Mouse (Mus musculus): Measurements from ENCODE around the gene Gnat3. TPM values are rescaled to one million over a fixed set of nuclear protein-coding genes. Genes with fewer than 3 reads are reported as not detected.

Gnat3 gene
- polyA plus RNA-seq, 1 experiment from 2014 or later, result not detected

GRCm38 (mm10) chr5:17970391-17970730, 8.0 kb downstream of the Gnat3 start:
- peaks cover 9% of the 10 kb centered on the region for H3K4me1 ChIP-seq
- ATAC-seq (ENCODE audit: extremely low read depth, insufficient number of reproducible peaks, low FRiP score, low TSS enrichment), result no peak
- no peak overlapping the region for H3K27ac ChIP-seq (replicated peaks)
- WGBS, result 78% methylated on average over 3 of the region's 3 CpGs
- no peaks in the 10 kb centered on the region for H3K36me3 ChIP-seq
- H3K9ac ChIP-seq, result no peak overlapping the region
- H3K4me3 ChIP-seq, result no peak overlapping the region
- no peaks in the 10 kb centered on the region for H3K27me3 ChIP-seq (replicated peaks)
- no peaks in the 10 kb centered on the region for H3K9me3 ChIP-seq
- no peak overlapping the region for H3K4me2 ChIP-seq

- 73% methylated on average over 5 of the region's 5 CpGs for WGBS
- no peak overlapping the region for H3K4me3 ChIP-seq
- no peak overlapping the region for H3K9ac ChIP-seq
- peaks cover 9% of the 10 kb centered on the region; the same call in 1 of the 2 replicates for H3K4me1 ChIP-seq
- H3K36me3 ChIP-seq, result no peaks in the 10 kb centered on the region
- no peak for ATAC-seq (ENCODE audit: extremely low read depth, insufficient number of reproducible peaks, low FRiP score, low TSS enrichment)
- peaks cover 14% of the 10 kb centered on the region; the same call in 1 of the 2 replicates for H3K9me3 ChIP-seq
- H3K27ac ChIP-seq (replicated peaks), result no peak overlapping the region
- no peaks in the 10 kb centered on the region for H3K27me3 ChIP-seq (replicated peaks)
- no peak overlapping the region for H3K4me2 ChIP-seq
Observed at GRCm38 (mm10) chr5:17980501-17981121, 18.3 kb downstream of the Gnat3 start.

GRCm38 (mm10) chr5:17982770-17983169, 20.4 kb downstream of the Gnat3 start:
- no peak overlapping the region for H3K9ac ChIP-seq
- WGBS, result 7% methylated on average over 4 of the region's 4 CpGs
- ATAC-seq (ENCODE audit: extremely low read depth, insufficient number of reproducible peaks, low FRiP score, low TSS enrichment), result peak; percentile 81; the same call in 1 of the 2 replicates

GRCm38 (mm10) chr5:17984522-17984921, 22.2 kb downstream of the Gnat3 start:
- Histone ChIP-seq H3K4me2 (no peak overlapping the region), H3K27ac (replicated peaks) (no peak overlapping the region), H3K27me3 (replicated peaks) (no peaks in the 10 kb centered on the region), H3K9me3 (peaks cover 4% of the 10 kb centered on the region; the same call in 1 of the 2 replicates), H3K4me1 (peaks cover 9% of the 10 kb centered on the region; the same call in 1 of the 2 replicates), H3K9ac (no peak overlapping the region), H3K36me3 (no peaks in the 10 kb centered on the region), H3K4me3 (no peak overlapping the region)
- ATAC-seq (ENCODE audit: extremely low read depth, insufficient number of reproducible peaks, low FRiP score, low TSS enrichment), result no peak
- 79% methylated on average over 3 of the region's 3 CpGs for WGBS

More at GRCm38 (mm10) chr5:17982770-17983169, 20.4 kb downstream of the Gnat3 start:
- H3K27ac ChIP-seq (replicated peaks), result peak overlapping the region; percentile 91
- H3K9me3 ChIP-seq, result peaks cover 14% of the 10 kb centered on the region; the same call in 1 of the 2 replicates
- no peak overlapping the region for H3K4me2 ChIP-seq
- H3K4me3 ChIP-seq, result no peak overlapping the region
- no peaks in the 10 kb centered on the region for H3K36me3 ChIP-seq
- H3K4me1 ChIP-seq, result peaks cover 9% of the 10 kb centered on the region; the same call in 1 of the 2 replicates
- H3K27me3 ChIP-seq (replicated peaks), result no peaks in the 10 kb centered on the region

- no peaks in the 10 kb centered on the region for H3K27me3 ChIP-seq (replicated peaks)
- H3K9ac ChIP-seq, result no peak overlapping the region
- no peak overlapping the region for H3K27ac ChIP-seq (replicated peaks)
- H3K36me3 ChIP-seq, result no peaks in the 10 kb centered on the region
- H3K4me1 ChIP-seq, result peaks cover 5% of the 10 kb centered on the region; the same call in 1 of the 2 replicates
- no peaks in the 10 kb centered on the region for H3K9me3 ChIP-seq
- H3K4me2 ChIP-seq, result no peak overlapping the region
- ATAC-seq (ENCODE audit: extremely low read depth, insufficient number of reproducible peaks, low FRiP score, low TSS enrichment), result no peak
- 76% methylated on average over 3 of the region's 3 CpGs for WGBS
- no peak overlapping the region for H3K4me3 ChIP-seq
Observed at GRCm38 (mm10) chr5:17986611-17987010, 24.3 kb downstream of the Gnat3 start.

GRCm38 (mm10) chr5:17990618-17991017, 28.3 kb downstream of the Gnat3 start:
- Histone ChIP-seq H3K4me1 (no peaks in the 10 kb centered on the region), H3K36me3 (no peaks in the 10 kb centered on the region), H3K27ac (replicated peaks) (no peak overlapping the region), H3K4me3 (no peak overlapping the region), H3K9me3 (no peaks in the 10 kb centered on the region), H3K27me3 (replicated peaks) (no peaks in the 10 kb centered on the region), H3K9ac (no peak overlapping the region), H3K4me2 (no peak overlapping the region)
- whole genome bisulfite sequencing, result 82% methylated on average over 6 of the region's 6 CpGs
- no peak for ATAC-seq (ENCODE audit: extremely low read depth, insufficient number of reproducible peaks, low FRiP score, low TSS enrichment)

- Histone ChIP-seq H3K9me3 (no peaks in the 10 kb centered on the region), H3K4me1 (no peaks in the 10 kb centered on the region), H3K9ac (no peak overlapping the region), H3K4me2 (no peak overlapping the region), H3K27ac (replicated peaks) (no peak overlapping the region), H3K4me3 (no peak overlapping the region), H3K36me3 (no peaks in the 10 kb centered on the region), H3K27me3 (replicated peaks) (no peaks in the 10 kb centered on the region)
- 65% methylated on average over 2 of the region's 2 CpGs for WGBS
- no peak for ATAC-seq (ENCODE audit: extremely low read depth, insufficient number of reproducible peaks, low FRiP score, low TSS enrichment)
Observed at GRCm38 (mm10) chr5:17999570-17999969, 37.2 kb downstream of the Gnat3 start.

- Histone ChIP-seq H3K9ac (no peak overlapping the region), H3K27ac (replicated peaks) (no peak overlapping the region), H3K36me3 (no peaks in the 10 kb centered on the region), H3K4me3 (no peak overlapping the region), H3K9me3 (no peaks in the 10 kb centered on the region), H3K4me2 (no peak overlapping the region), H3K4me1 (no peaks in the 10 kb centered on the region), H3K27me3 (replicated peaks) (no peaks in the 10 kb centered on the region)
- 68% methylated on average over 6 of the region's 6 CpGs for WGBS
- no peak for ATAC-seq (ENCODE audit: extremely low read depth, insufficient number of reproducible peaks, low FRiP score, low TSS enrichment)
Observed at GRCm38 (mm10) chr5:18000185-18000584, 37.8 kb downstream of the Gnat3 start.

- Histone ChIP-seq H3K9ac (no peak overlapping the region), H3K36me3 (no peaks in the 10 kb centered on the region), H3K4me3 (no peak overlapping the region), H3K4me2 (no peak overlapping the region), H3K27me3 (replicated peaks) (no peaks in the 10 kb centered on the region), H3K4me1 (no peaks in the 10 kb centered on the region), H3K9me3 (no peaks in the 10 kb centered on the region), H3K27ac (replicated peaks) (no peak overlapping the region)
- no peak for ATAC-seq (ENCODE audit: extremely low read depth, insufficient number of reproducible peaks, low FRiP score, low TSS enrichment)
- 37% methylated on average over 4 of the region's 4 CpGs for WGBS
Observed at GRCm38 (mm10) chr5:18001646-18002045, 39.3 kb downstream of the Gnat3 start.

- no peak overlapping the region for H3K4me2 ChIP-seq
- no peak overlapping the region for H3K4me3 ChIP-seq
- no peaks in the 10 kb centered on the region for H3K36me3 ChIP-seq
- WGBS, result 80% methylated on average over 6 of the region's 6 CpGs
- no peaks in the 10 kb centered on the region for H3K4me1 ChIP-seq
- no peak for ATAC-seq (ENCODE audit: extremely low read depth, insufficient number of reproducible peaks, low FRiP score, low TSS enrichment)
- no peak overlapping the region for H3K27ac ChIP-seq (replicated peaks)
- no peaks in the 10 kb centered on the region for H3K27me3 ChIP-seq (replicated peaks)
- no peak overlapping the region for H3K9ac ChIP-seq
- H3K9me3 ChIP-seq, result no peaks in the 10 kb centered on the region
Observed at GRCm38 (mm10) chr5:18003675-18004074, 41.3 kb downstream of the Gnat3 start.

GRCm38 (mm10) chr5:18004824-18005611, 42.7 kb downstream of the Gnat3 start:
- Histone ChIP-seq H3K27ac (replicated peaks) (no peak overlapping the region), H3K4me3 (no peak overlapping the region), H3K9ac (no peak overlapping the region), H3K9me3 (no peaks in the 10 kb centered on the region), H3K36me3 (no peaks in the 10 kb centered on the region), H3K4me2 (no peak overlapping the region), H3K27me3 (replicated peaks) (no peaks in the 10 kb centered on the region), H3K4me1 (no peaks in the 10 kb centered on the region)
- WGBS, result 69% methylated on average over 3 of the region's 3 CpGs
- ATAC-seq (ENCODE audit: extremely low read depth, insufficient number of reproducible peaks, low FRiP score, low TSS enrichment), result no peak
